Comparison of ENCODE assay signal across 8 mouse cellular contexts in the genomic region with DNA sequence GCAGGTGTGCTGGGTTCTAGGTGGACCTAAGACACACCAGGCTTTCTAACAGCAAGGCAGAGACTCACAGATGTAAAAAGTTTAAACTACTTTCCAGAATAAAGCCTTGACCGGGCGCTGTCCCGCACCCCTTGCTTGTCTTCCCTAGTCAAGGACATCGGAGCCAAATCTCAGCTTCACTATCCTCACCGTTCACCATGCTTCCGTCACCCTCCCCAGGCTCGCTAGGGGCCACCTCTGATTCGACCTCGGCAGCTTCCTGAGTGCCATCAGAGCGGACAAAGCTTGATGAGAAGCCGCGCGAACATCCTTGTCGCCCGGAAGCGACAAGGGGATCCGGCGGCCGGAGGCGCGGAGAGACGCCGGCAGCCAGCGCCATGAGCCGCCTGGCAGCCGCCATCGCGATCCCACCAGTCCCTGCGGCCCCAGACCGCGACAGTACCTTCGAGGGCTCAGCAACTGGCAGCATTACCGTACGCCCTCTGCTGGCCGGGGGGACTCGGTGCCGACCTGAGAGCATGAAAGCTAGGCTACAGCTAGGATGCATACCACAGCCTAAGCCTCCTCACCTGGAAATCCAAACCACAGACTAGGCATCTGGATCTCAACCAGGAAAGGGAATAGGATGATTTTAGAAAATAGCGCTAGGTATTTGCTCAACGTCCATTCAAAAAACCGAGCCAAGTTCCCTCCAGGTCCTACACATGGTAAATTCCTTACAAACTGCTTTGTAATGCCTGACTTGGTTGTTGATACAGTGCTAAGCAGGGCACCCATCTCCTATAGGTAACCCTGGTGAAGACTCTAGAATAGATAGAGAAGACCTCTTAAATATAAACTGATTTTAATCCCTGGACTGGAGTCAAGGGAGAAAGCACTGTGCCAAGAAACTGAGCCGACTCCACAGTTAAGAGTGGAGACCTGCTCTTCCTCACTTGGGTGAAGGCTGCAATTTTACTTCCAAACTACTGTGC. TPM values are rescaled to one million over a fixed set of nuclear protein-coding genes. Genes with fewer than 3 reads are reported as not detected.
DNase-seq lines count a peak whose midpoint lies in the region; ATAC-seq and TF ChIP-seq lines count a peak whose summit lies in the region.

No protein-coding gene starts in this region.

- peak; percentile 97 for ATAC-seq in Patski
- peak; percentile 94 for ATAC-seq in hindbrain, embryonic 14.5 days (ENCODE audit: low FRiP score)

- no peaks in the 10 kb centered on the region for H3K27me3 ChIP-seq in Patski
- H3K27me3 ChIP-seq in hindbrain, embryonic 14.5 days (ENCODE audit: control insufficient read depth, insufficient read depth, low read length), result no peaks in the 10 kb centered on the region

- peak overlapping the region; percentile 74 for H3K4me3 ChIP-seq in hindbrain, embryonic 14.5 days (replicated peaks; ENCODE audit: low read length)

- CTCF ChIA-PET in Patski (lab: Charles Lee), result interaction anchor here (0.8 to 1.3 kb wide), 8 partner anchors 11 to 107 kb away, joined by 3 to 5 read pairs (median 4); no protein-coding TSS in a partner anchor

- peaks cover 84% of the 10 kb centered on the region for H3K36me3 ChIP-seq in hindbrain, embryonic 14.5 days (replicated peaks; ENCODE audit: control insufficient read depth, insufficient read depth)

- WGBS in hindbrain, embryonic 14.5 days, result 3% methylated on average over 40 of the region's 41 CpGs

- peak; percentile 99 for TF ChIP-seq CTCF in Patski (IDR thresholded peaks at IDR 0.05)

- peak overlapping the region; percentile 75 for H3K4me2 ChIP-seq in hindbrain, embryonic 14.5 days (replicated peaks)

- in situ Hi-C loops in Patski (cut with MboI; ENCODE audit: low pct_unique_long_range_greater_than_20kb), result no loop called here

- H3K4me1 ChIP-seq in hindbrain, embryonic 14.5 days (replicated peaks; ENCODE audit: control insufficient read depth, insufficient read depth, low read length), result peaks cover 7% of the 10 kb centered on the region; the same call in 1 of the 2 replicates

- DNase-seq in Patski (ENCODE audit: low read depth, low spot score), result peak; percentile 28
- peak; percentile 98 for DNase-seq in cerebellum, postnatal 14 days
- peak; percentile 81 to 93 for DNase-seq in frontal cortex, postnatal 14 days (ENCODE audit: low spot score in 2 of 2)
- peak; percentile 95 for DNase-seq in hindbrain, embryonic 14.5 days (ENCODE audit: low spot score)
- peak; percentile 92 to 95 for DNase-seq in layer of hippocampus, postnatal 36 days
- DNase-seq in lung, postnatal 36 days, result peak; percentile 96
- peak; percentile 92 for DNase-seq in retina, postnatal 1 day
- DNase-seq in urinary bladder, adult 18-20 months (ENCODE audit: low spot score in 2 of 2), result peak; percentile 86 to 92

- no peaks in the 10 kb centered on the region for H3K9me3 ChIP-seq in hindbrain, embryonic 14.5 days (ENCODE audit: control insufficient read depth, low read length)

- POLR2A ChIA-PET in Patski (lab: Charles Lee), result no interaction called here

- H3K27ac ChIP-seq in hindbrain, embryonic 14.5 days, result no peak overlapping the region

- peak overlapping the region; percentile 77 for H3K9ac ChIP-seq in hindbrain, embryonic 14.5 days

RNA-seq across cellular contexts. Expression of a gene that starts 16.6 kb away (rescaled TPM):
- polyA plus RNA-seq in Patski (2021), result 65.4 TPM
- 98.6 and 98.7 TPM in 2 replicates for polyA plus RNA-seq in hindbrain, embryonic 14.5 days (2014; fragmentation: Nextera tagmentation; extraction: Ambion mirVana)
- 10 to 100 TPM; 60.7 to 67.9 TPM for total RNA-seq in layer of hippocampus, postnatal 36 days (2021)

RNA-seq across cellular contexts. Expression of a gene that starts 16.7 kb away (rescaled TPM):
- 120 TPM for polyA plus RNA-seq in Patski (2021)
- polyA plus RNA-seq in hindbrain, embryonic 14.5 days (2014; fragmentation: Nextera tagmentation; extraction: Ambion mirVana), result 153 and 155 TPM in 2 replicates
- total RNA-seq in layer of hippocampus, postnatal 36 days (2021), result 100 to 1,000 TPM; 154 to 159 TPM

Comparison
In these comparisons a context has a peak if more than half of its experiments do, and no peak if none do; other contexts are left out.
1. DNase-seq: peak in every context shown above with its lines; median percentile 98 in cerebellum, postnatal 14 days; 96 in lung, postnatal 36 days; 95 in hindbrain, embryonic 14.5 days; 94 in layer of hippocampus, postnatal 36 days; 92 in retina, postnatal 1 day; 89 in urinary bladder, adult 18-20 months; 87 in frontal cortex, postnatal 14 days; 28 in Patski.